Mouse (Mus musculus) CH12.LX (cell line): ENCODE results near the gene Tha1. TPM values are rescaled to one million over a fixed set of nuclear protein-coding genes. Genes with fewer than 3 reads are reported as not detected.

Source experiments
- polyA plus RNA-seq: library from polyadenylated mRNA; unstranded; fragments of >175 nt; gene quantifications from 2 replicates; pipeline ENCODE4 v1.2.1, GENCODE M21; 2012; ENCODE audit warnings: low read depth; ENCODE audit not compliant: insufficient read length
- total RNA-seq, 2 experiments: library from RNA; depleted of rRNA; stranded (reverse); fragments of 300-350 nt in 1 of 2; fragments of >200 nt in 1 of 2; gene quantifications; 2 replicates each; pipeline ENCODE4 v1.2.3; 2012 to 2014

Gene Tha1
- total and polyA plus RNA-seq, 3 experiments = not detected

Other genes with a start within 250 kb of the Tha1 start
- 16.7 and 17.2 TPM in 2 replicates for gene Tnrc6c, start 219.2 kb downstream of the Tha1 start, total RNA-seq (2012; rRNA removed)
- 6.1 and 6.9 TPM in 2 replicates for gene Tnrc6c, start 219.2 kb downstream of the Tha1 start, total RNA-seq (2014; rRNA removed)
- gene Tnrc6c, start 219.2 kb downstream of the Tha1 start, polyA plus RNA-seq = 12.2 and 12.8 TPM in 2 replicates
- gene Tmc8, start 91.4 kb downstream of the Tha1 start, total RNA-seq (2012; rRNA removed) = 4.0 and 6.1 TPM in 2 replicates
- 1.4 and 2.2 TPM in 2 replicates for gene Tmc8, start 91.4 kb downstream of the Tha1 start, total RNA-seq (2014; rRNA removed)
- 8.8 and 9.8 TPM in 2 replicates for gene Tmc8, start 91.4 kb downstream of the Tha1 start, polyA plus RNA-seq
- 24.8 and 26.8 TPM in 2 replicates for gene Tmc6, start 91.3 kb downstream of the Tha1 start, total RNA-seq (2012; rRNA removed)
- 16.3 and 16.8 TPM in 2 replicates for gene Tmc6, start 91.3 kb downstream of the Tha1 start, total RNA-seq (2014; rRNA removed)
- 28.4 and 30.0 TPM in 2 replicates for gene Tmc6, start 91.3 kb downstream of the Tha1 start, polyA plus RNA-seq
- gene 6030468B19Rik, start 75.8 kb downstream of the Tha1 start, total RNA-seq (2012; rRNA removed) = 0.46 and 0.93 TPM in 2 replicates
- 1.3 and 1.5 TPM in 2 replicates for gene 6030468B19Rik, start 75.8 kb downstream of the Tha1 start, total RNA-seq (2014; rRNA removed)
- 1.4 and 1.7 TPM in 2 replicates for gene 6030468B19Rik, start 75.8 kb downstream of the Tha1 start, polyA plus RNA-seq
- gene Gm20708, start 63.8 kb downstream of the Tha1 start, total RNA-seq (2012; rRNA removed) = 0.59 and 1.0 TPM in 2 replicates
- 0.50 TPM in 1 of 2 replicates, not detected in the other for gene Gm20708, start 63.8 kb downstream of the Tha1 start, total RNA-seq (2014; rRNA removed)
- 0.80 and 1.6 TPM in 2 replicates for gene Gm20708, start 63.8 kb downstream of the Tha1 start, polyA plus RNA-seq
- 362 and 409 TPM in 2 replicates for gene Syngr2, start 63.8 kb downstream of the Tha1 start, total RNA-seq (2012; rRNA removed)
- gene Syngr2, start 63.8 kb downstream of the Tha1 start, total RNA-seq (2014; rRNA removed) = 395 and 553 TPM in 2 replicates
- gene Syngr2, start 63.8 kb downstream of the Tha1 start, polyA plus RNA-seq = 513 and 654 TPM in 2 replicates
- 6.8 and 7.3 TPM in 2 replicates for gene Afmid, start 47.6 kb downstream of the Tha1 start, total RNA-seq (2012; rRNA removed)
- gene Afmid, start 47.6 kb downstream of the Tha1 start, total RNA-seq (2014; rRNA removed) = 5.0 and 5.7 TPM in 2 replicates
- gene Afmid, start 47.6 kb downstream of the Tha1 start, polyA plus RNA-seq = 7.1 and 7.5 TPM in 2 replicates
- gene Tk1, start 47.4 kb downstream of the Tha1 start, total RNA-seq (2012; rRNA removed) = 235 and 236 TPM in 2 replicates
- gene Tk1, start 47.4 kb downstream of the Tha1 start, total RNA-seq (2014; rRNA removed) = 146 and 149 TPM in 2 replicates
- gene Tk1, start 47.4 kb downstream of the Tha1 start, polyA plus RNA-seq = 158 and 179 TPM in 2 replicates
- 193 and 237 TPM in 2 replicates for gene Birc5, start 24.2 kb downstream of the Tha1 start, total RNA-seq (2012; rRNA removed)
- 242 and 270 TPM in 2 replicates for gene Birc5, start 24.2 kb downstream of the Tha1 start, total RNA-seq (2014; rRNA removed)
- gene Birc5, start 24.2 kb downstream of the Tha1 start, polyA plus RNA-seq = 286 and 289 TPM in 2 replicates
- gene Tmem235, start 12.7 kb downstream of the Tha1 start, total RNA-seq (2012; rRNA removed) = not detected in 2 replicates
- not detected in 2 replicates for gene Tmem235, start 12.7 kb downstream of the Tha1 start, total RNA-seq (2014; rRNA removed)
- not detected in 2 replicates for gene Tmem235, start 12.7 kb downstream of the Tha1 start, polyA plus RNA-seq
- 2.5 and 4.7 TPM in 2 replicates for gene Socs3, start 96.6 kb upstream of the Tha1 start, total RNA-seq (2012; rRNA removed)
- 1.1 and 1.2 TPM in 2 replicates for gene Socs3, start 96.6 kb upstream of the Tha1 start, total RNA-seq (2014; rRNA removed)
- gene Socs3, start 96.6 kb upstream of the Tha1 start, polyA plus RNA-seq = 0.83 and 1.1 TPM in 2 replicates
- 60.5 and 64.5 TPM in 2 replicates for gene Pgs1, start 112.8 kb upstream of the Tha1 start, total RNA-seq (2012; rRNA removed)
- gene Pgs1, start 112.8 kb upstream of the Tha1 start, total RNA-seq (2014; rRNA removed) = 38.1 and 39.8 TPM in 2 replicates
- 50.4 and 50.8 TPM in 2 replicates for gene Pgs1, start 112.8 kb upstream of the Tha1 start, polyA plus RNA-seq